Mouse (Mus musculus) mouse embryonic stem cell (cell line): ENCODE results near the gene Spsb3.

Source experiments
- in situ Hi-C, 2 experiments: fragments of 300-500 bp; cut with MboI; formaldehyde crosslinking; loops; 1 replicate in 1 of 2; 3 replicates in 1 of 2; pipeline ENCODE4 v1.14.3; 2019 to 2020; ENCODE audit warnings: low sequenced_read_pairs in 2 of 2, low pct_unique_long_range_greater_than_20kb in 1 of 2, mixed read lengths in 1 of 2; ENCODE audit not compliant: unreplicated experiment in 1 of 2

The Spsb3 gene

DNA sequence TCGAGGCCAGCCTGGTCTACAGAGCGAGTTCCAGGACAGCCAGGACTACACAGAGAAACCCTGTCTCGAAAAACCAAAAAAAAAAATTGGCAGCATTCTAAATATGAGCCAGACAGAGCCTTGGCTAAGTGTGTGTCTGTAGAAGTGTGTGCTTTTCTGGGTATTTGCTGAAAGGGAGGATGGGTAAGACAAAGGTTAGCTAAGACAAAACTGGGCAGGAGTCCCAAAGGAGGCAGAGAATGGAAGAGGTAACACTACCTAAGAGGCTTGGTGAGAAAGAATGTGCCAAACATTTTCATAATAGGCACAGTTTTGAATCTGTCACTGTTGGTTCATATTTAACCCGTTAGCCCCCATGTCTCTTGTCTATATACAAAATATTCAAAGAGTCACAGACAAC lies 46.0 kb downstream of the Spsb3 start:
- in situ Hi-C loops, result no loop called here

DNA sequence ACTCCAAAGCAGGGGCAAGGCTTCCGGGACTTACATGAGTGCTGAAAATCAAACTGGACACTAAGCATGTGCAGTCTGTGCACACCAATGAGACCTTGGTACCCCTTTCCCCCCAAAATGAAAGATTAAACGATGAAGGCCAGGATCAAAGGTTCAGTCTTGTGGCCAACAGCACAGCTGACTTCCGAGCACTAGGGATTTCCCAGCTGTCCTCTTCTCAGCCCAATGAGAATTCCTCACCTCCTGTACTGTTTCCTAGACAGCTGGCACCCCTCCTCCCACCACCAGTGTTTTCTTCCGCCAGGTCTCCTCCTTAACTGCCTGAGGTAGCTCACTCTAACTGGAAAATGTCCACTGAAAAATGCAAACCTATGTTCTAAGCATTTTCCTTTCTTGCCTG lies 46.7 kb downstream of the Spsb3 start:
- in situ Hi-C loops, result no loop called here

DNA sequence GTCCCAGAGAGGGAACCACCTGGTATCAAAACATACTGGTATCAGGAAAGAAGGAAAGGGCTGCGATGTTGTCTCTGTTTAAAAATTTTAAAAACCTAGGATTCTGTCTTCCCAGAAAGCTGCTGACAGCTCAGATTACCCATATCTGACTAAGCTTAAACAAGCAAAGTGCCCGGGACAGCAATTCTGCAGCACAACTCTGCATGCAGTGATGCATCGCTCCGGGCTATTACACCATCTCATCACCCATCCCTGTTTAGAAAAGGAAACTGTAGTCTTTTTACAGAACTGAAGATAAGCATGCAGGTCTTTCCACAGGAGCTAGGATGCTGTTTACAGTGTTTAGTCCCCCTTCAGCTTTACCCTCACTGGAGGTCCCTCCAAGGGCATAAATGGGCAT lies 48.5 kb downstream of the Spsb3 start:
- in situ Hi-C loops, result no loop called here

DNA sequence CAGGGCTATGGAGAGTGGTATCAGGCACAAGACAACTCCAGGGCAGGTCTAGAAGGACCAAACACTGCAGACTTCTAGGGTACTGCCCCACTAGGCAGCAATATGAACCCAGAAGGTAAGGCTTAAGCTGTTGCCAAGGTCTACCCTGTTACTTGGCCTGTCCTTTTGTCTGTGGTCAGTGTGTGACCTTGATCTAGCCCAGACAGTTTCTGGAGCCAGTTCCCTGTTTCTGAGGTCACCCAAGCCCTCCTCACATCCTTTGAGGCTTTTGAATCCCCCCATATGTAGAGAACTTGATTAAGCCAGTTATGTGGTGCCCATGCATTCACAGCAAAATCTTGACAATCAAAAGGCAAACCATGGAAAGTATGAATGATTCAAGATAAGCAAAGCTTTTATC lies 49.2 kb downstream of the Spsb3 start:
- in situ Hi-C loops, result no loop called here

DNA sequence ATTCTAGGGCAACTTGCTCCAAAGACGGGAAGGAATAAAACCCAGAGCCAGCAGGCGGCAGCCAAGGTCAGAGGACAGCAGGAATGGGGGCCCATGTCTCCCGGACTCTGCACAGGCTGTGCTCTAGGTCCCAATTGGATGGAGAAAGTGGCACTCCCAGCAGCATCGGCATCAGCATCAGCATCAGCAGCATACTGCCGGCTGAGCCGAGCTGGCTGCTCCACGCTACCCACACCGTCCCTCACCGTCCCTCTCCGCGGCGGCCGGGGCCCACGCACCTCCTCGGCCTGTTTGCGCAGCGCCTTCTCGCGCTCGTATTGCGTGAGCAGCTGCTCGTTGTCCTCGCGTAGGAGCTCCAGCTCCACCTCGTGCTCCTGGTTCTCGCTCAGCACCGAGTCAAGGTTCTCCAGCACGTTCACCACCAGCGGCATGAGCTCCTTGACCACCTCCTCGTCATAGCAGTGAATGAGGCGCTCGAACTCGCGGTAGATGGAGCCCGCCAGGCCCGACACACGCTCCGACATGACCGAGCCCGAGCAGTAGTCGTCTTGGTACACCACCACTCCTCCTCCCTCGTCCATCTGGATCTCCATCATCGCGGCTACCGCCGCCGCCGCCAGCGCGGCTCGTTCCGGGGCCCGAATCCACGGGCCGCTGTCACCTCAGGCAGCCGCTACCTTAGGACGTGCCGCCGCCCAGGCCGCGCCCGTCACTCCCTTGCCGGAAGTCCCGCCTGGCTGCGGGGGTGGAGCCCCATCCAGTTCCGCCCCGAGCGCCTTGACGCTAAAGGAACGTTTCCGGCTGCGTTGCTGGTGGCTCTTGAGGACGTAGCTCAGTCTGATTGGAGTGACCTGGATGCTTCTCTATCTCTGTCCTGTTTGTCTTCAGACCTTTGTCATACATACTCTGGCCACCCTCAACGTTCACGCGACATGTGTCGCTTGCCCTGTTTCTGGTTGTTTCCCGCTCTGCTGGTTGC lies 50.1 kb downstream of the Spsb3 start, which contains the start of gene Mapk8ip3:
TSS of gene Mapk8ip3 (minus strand) at position 719 of the 979 bp plus-strand sequence.
- in situ Hi-C loops, result no loop called here

DNA sequence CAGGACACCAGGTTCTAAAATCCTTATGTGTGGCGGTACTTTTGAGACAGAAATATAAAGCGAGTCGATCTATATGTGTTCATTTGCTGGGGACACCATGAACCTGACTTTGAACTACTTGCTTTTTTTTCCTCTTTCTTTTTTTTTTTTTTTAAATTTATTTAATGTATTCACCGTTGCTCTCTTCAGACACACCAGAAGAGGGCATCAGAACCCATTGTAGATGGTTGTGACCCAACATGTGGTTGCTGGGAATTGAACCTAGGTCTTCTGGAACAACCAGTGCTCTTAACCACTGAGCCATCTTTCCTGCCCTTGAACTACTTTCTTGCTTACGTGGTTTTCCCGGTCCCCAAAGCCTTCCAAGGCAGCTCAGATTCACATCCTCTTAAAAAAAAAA lies 50.8 kb downstream of the Spsb3 start:
- in situ Hi-C loops, result no loop called here
